Mouse (Mus musculus) bone marrow, adult 2 months (tissue): ENCODE data around the gene Elmo1. TPM values are rescaled to one million over a fixed set of nuclear protein-coding genes. Genes with fewer than 3 reads are reported as not detected.
A peak's percentile ranks its signal among the peaks of the same experiment; 100 is the strongest.

Source experiments
- H3K27ac ChIP-seq: fragments of 200-500 bp; 2 replicates; pipeline ENCODE4 v1.5.1; 2012; ENCODE audit warnings: low read depth, mild to moderate bottlenecking, control low read depth, inconsistent platforms, low read length; ENCODE audit not compliant: control insufficient read depth, poor library complexity, insufficient read depth
- H3K4me1 ChIP-seq: fragments of 200-500 bp; 2 replicates; pipeline ENCODE4 v1.6.1; 2011; ENCODE audit warnings: low read length; ENCODE audit not compliant: control insufficient read depth, insufficient read depth
- H3K4me3 ChIP-seq: fragments of 200-500 bp; replicated peaks from 2 replicates; pipeline ENCODE3; 2011; ENCODE audit warnings: mild to moderate bottlenecking, low read depth, low read length, control low read depth; ENCODE audit not compliant: control insufficient read depth
- CTCF ChIP-seq: fragments of 200-500 bp; IDR thresholded peaks from 2 replicates; pipeline ENCODE4 v1.5.1; 2011; ENCODE audit warnings: low read length, control low read depth; ENCODE audit not compliant: control insufficient read depth, insufficient read depth
- POLR2A ChIP-seq: fragments of 200-500 bp; IDR thresholded peaks from 2 replicates; pipeline ENCODE4 v1.6.1; 2011; ENCODE audit warnings: low read depth, mild to moderate bottlenecking, control low read depth, low read length, borderline replicate concordance; ENCODE audit not compliant: control insufficient read depth
- WGBS: fragments of 180-500 bp; shearing (Covaris S2); methylation state at CpG from one replicate; pipeline ENCODE4 v1.1.7; 2018; 5-methylcytosine and 5-hydroxymethylcytosine counted together
- polyA plus RNA-seq: library from polyadenylated mRNA; stranded (reverse); fragments of >200 nt; gene quantifications from 2 replicates; pipeline ENCODE4 v1.2.4, GENCODE M21; 2011; ENCODE audit warnings: low replicate concordance; ENCODE audit not compliant: missing spikeins, insufficient read depth, insufficient read length

Gene Elmo1
- polyA plus RNA-seq, 1 experiment = 13.2 TPM

- TF ChIP-seq CTCF (peak; percentile 78), POLR2A (no peak)
- no peak overlapping the region for H3K27ac ChIP-seq
- WGBS = 70% methylated on average over 6 of the region's 6 CpGs
- no peaks in the 10 kb centered on the region for H3K4me1 ChIP-seq
- no peak overlapping the region for H3K4me3 ChIP-seq
Measured at GRCm38 (mm10) chr13:20272562-20272961, 182.2 kb downstream of the Elmo1 start.

DNA sequence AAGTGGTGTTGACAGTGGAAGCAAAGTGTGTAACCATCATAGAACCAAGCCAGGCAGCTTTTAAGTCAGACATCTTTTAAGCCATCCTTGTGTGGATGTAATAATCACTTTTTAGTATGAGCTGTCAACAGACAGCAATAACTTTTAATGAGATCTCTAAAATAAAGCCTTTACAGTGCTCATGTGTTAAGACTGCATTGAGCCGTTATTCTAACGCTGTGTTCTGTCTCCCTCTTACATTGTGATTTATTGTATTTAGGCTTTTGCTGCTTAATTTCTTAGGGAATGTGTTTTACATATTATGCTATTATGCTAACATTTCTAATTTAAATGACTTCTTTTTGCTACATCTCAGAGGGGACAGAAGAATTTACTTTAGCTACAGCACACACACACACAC lies 189.5 kb downstream of the Elmo1 start:
- Histone ChIP-seq H3K27ac (no peak overlapping the region), H3K4me3 (no peak overlapping the region), H3K4me1 (no peaks in the 10 kb centered on the region)
- 87% methylated on average over 2 of the region's 2 CpGs for WGBS
- TF ChIP-seq POLR2A (no peak), CTCF (no peak)

DNA sequence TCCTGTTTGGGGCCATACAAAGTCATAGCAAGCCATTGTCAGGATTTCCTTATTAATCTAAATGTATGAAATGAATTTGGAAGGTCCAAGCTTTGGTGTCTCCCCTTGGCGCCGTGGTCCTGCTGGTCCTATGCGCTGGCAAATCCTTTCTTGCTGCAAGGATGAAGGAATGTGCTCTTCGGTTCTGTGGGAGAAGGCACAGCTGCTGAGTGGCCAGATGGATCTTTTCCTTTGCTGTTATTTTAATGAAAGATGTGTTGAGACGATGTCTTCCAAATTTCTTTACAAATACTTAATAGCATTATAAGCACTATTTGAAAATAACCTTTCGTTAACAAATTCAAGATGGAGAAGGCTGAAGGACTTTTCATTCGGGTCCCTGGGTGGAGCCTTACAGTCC lies 193.5 kb downstream of the Elmo1 start:
- H3K4me3 ChIP-seq = no peak overlapping the region
- no peak overlapping the region for H3K27ac ChIP-seq
- TF ChIP-seq CTCF (no peak), POLR2A (no peak)
- WGBS = 88% methylated on average over 7 of the region's 7 CpGs
- H3K4me1 ChIP-seq = no peaks in the 10 kb centered on the region; the same call in 1 of the 2 replicates

DNA sequence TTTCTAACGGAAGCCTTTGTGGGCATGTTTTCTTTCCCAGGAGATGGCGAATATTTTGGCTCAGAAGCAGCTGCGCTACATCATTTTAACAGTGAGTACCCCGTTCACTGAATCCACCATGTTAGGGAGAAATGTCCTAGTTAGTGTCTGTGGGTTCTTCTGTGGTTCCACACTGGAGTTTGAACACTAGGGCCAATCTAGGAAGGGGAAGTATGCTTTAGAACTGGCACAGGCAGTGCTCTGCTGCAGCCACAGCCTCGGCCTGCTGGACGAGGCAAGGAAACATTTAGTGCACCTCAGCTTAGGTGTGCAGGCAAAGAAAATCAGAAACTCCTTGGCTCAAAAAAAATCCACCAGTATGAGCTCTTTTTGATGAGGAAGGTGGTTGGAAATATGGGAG lies 196.3 kb downstream of the Elmo1 start:
- 61% methylated on average over 6 of the region's 6 CpGs for WGBS
- TF ChIP-seq POLR2A (no peak), CTCF (no peak)
- no peak overlapping the region for H3K27ac ChIP-seq
- H3K4me3 ChIP-seq = no peak overlapping the region
- H3K4me1 ChIP-seq = no peaks in the 10 kb centered on the region; the same call in 1 of the 2 replicates

DNA sequence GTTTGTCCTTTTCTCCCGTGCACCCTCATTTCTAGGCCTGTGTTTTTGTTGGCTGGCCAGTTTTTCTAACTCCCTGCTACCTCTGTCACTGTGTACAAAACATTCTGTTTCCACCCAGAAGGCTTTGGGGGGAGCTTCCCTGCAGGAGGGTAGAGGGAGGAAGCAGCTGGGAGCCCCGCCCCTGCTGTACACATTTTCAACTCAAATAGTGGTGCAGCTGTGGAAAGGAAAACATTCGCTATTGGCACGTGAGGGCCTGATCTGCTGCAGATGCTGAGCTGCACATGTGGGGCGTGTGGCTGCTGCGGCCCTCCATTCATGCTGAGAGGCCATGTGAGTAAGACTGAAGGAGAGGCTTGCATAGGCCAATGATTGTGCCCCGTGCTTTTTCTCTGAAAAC lies 198.0 kb downstream of the Elmo1 start:
- no peaks in the 10 kb centered on the region; the same call in 1 of the 2 replicates for H3K4me1 ChIP-seq
- no peak for TF ChIP-seq POLR2A
- TF ChIP-seq CTCF = no peak
- H3K27ac ChIP-seq = no peak overlapping the region; the same call in 1 of the 2 replicates
- H3K4me3 ChIP-seq = no peak overlapping the region
- WGBS = 67% methylated on average over 7 of the region's 7 CpGs

DNA sequence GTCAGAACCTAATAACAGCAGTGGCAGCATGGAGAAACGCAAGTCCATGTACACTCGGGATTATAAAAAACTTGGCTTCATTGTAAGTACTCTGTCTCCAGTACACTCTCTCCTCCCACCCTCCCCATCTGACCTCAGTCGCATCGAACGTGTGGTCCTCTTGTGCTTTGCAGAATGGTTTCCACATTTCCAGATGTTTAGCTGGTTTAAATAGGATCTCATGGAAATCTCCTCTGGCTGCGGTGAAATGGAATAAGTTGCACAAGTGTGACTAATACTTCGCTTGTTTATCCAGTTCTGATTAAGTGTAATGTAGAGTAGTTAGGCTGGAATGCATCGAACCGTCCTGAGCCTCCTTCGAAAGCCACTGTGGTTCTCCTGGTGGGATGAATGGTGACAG lies 200.0 kb downstream of the Elmo1 start:
- WGBS = 83% methylated on average over 10 of the region's 10 CpGs
- TF ChIP-seq CTCF (no peak), POLR2A (no peak)
- Histone ChIP-seq H3K4me1 (no peaks in the 10 kb centered on the region; the same call in 1 of the 2 replicates), H3K4me3 (no peak overlapping the region), H3K27ac (no peak overlapping the region)

DNA sequence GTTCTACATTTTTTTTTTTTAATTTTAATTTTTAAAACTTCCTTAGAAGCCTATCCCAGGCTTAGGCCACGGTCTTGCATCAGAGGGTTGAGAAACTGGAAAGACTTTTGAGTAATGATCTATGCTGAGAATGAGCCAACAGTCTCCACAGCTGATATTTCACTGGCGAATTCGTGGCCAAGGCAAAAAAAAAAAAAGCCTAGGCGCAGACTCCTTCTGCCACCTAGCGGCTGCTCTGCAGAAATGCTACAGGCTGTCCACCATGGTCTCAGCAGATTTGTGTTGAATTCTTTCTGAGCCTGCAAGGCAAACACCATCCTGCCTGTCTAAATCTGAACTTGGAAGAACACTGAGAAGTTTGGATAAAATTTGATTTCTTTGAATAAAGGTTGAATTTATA lies 202.0 kb downstream of the Elmo1 start:
- Histone ChIP-seq H3K4me3 (no peak overlapping the region), H3K27ac (no peak overlapping the region), H3K4me1 (no peaks in the 10 kb centered on the region; the same call in 1 of the 2 replicates)
- under 1% methylated on average over 5 of the region's 5 CpGs for WGBS
- TF ChIP-seq CTCF (peak; percentile 76), POLR2A (no peak)

- 76% methylated on average over 16 of the region's 16 CpGs for WGBS
- Histone ChIP-seq H3K4me3 (no peak overlapping the region), H3K27ac (no peak overlapping the region), H3K4me1 (no peaks in the 10 kb centered on the region)
- TF ChIP-seq CTCF (no peak), POLR2A (no peak)
Measured at GRCm38 (mm10) chr13:20295278-20295970, 205.0 kb downstream of the Elmo1 start.

- no peak overlapping the region for H3K4me3 ChIP-seq
- WGBS = 41% methylated on average over 3 of the region's 3 CpGs
- TF ChIP-seq CTCF (peak; percentile 77), POLR2A (no peak)
- H3K4me1 ChIP-seq = no peaks in the 10 kb centered on the region
- no peak overlapping the region for H3K27ac ChIP-seq
Measured at GRCm38 (mm10) chr13:20297841-20298240, 207.4 kb downstream of the Elmo1 start.
